Mouse (Mus musculus) bone marrow macrophage, adult 2 months (primary cell): ENCODE data around the gene BC049352.

Experiments used
- CTCF ChIP-seq: IDR thresholded peaks from 2 replicates; pipeline ENCODE4 v1.5.1; 2012; ENCODE audit warnings: low read depth, mild to moderate bottlenecking, low read length, moderate library complexity
- POLR2A ChIP-seq: IDR thresholded peaks from 2 replicates; pipeline ENCODE4 v1.6.1; 2012; ENCODE audit warnings: mild to moderate bottlenecking, low read depth, low read length, borderline replicate concordance

- no peak for TF ChIP-seq CTCF
- no peak for TF ChIP-seq POLR2A
Measured at GRCm38 (mm10) chr9:45291481-45292168, 109.8 kb downstream of the BC049352 start.
